Mouse (Mus musculus): Measurements from ENCODE around the gene Sox5. TPM values are rescaled to one million over a fixed set of nuclear protein-coding genes. Genes with fewer than 3 reads are reported as not detected.

The Sox5 gene
- polyA plus RNA-seq, 1 experiment: 2.8 TPM

DNA sequence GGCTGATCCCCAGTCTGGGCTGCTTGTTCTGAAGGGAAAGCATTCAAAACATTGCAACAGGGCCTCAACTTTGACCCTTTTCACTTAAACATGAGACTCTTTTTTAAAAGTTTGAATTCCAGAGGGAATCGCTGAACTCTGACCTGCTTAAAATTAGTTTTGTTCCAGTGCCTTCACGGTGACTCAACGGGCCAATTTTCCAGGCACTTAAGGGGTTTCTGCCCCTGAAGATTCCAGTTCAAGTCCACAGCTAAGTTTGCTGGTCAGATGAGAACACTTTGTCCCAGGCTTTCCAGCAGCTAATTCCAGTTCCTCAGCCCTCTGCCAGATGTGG lies 27.8 kb downstream of the Sox5 start:
- Histone ChIP-seq H3K27ac (ENCODE audit: insufficient read depth, low read length) (no peak overlapping the region), H3K4me3 (ENCODE audit: insufficient read depth, low read length) (no peak overlapping the region), H3K4me1 (ENCODE audit: control insufficient read depth, insufficient read depth, low read length) (0 out of 2 replicates have a peak, but pooled peaks cover 3% of the 10 kb centered on the region)
- no peak for TF ChIP-seq POLR2A (IDR thresholded peaks at IDR 0.05; ENCODE audit: low read depth, low read length)
- TF ChIP-seq CTCF (IDR thresholded peaks at IDR 0.05; ENCODE audit: borderline replicate concordance, insufficient read depth, low read length): no peak

DNA sequence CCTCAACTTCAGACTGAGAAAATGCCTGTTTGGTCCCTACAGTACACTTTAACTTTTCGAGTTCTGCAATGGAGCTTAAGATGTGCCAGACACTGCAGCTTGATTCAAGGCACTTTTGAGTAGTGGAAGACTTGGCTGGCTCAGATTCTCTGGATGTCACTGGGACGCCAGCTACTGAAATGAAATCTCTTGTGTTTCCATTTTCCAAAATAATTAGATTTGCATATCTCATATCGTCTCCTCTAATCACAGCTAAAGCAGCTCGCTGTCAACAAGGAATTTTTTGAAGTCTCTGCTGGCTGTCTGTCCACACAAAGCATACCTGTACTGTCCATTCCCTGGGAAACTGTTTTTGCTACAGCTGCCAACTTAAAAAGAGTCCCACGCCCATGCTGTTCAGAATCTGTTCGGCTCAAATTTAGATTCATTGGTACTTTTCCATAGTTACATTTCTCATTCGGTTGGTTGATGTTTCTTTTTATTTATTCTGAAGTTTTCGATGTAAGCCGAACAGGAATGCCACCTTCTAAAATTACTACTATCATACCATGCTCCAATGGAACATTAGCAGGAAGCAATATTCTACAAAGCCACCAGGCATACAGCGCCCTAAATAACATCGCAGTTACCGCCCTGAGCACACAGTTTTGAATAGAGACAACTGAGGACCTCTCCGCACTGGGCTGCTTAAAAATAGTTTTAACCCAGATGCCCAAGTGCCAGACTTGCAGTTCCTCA lies 28.4 kb downstream of the Sox5 start:
- H3K4me1 ChIP-seq (ENCODE audit: control insufficient read depth, insufficient read depth, low read length): 0 out of 2 replicates have a peak, but pooled peaks cover 3% of the 10 kb centered on the region

GRCm38 (mm10) chr6:144751581-144751980 lies 30.2 kb downstream of the Sox5 start:
- H3K27ac ChIP-seq (ENCODE audit: insufficient read depth, low read length): no peak overlapping the region
- no peak for TF ChIP-seq POLR2A (IDR thresholded peaks at IDR 0.05; ENCODE audit: low read depth, low read length)
- no peak for TF ChIP-seq CTCF (IDR thresholded peaks at IDR 0.05; ENCODE audit: borderline replicate concordance, insufficient read depth, low read length)
- 0 out of 2 replicates have a peak, but pooled peaks cover 3% of the 10 kb centered on the region for H3K4me1 ChIP-seq (ENCODE audit: control insufficient read depth, insufficient read depth, low read length)
- H3K4me3 ChIP-seq (ENCODE audit: insufficient read depth, low read length): no peak overlapping the region

More for the DNA sequence above, 28.4 kb downstream of the Sox5 start:
- H3K27ac ChIP-seq (ENCODE audit: insufficient read depth, low read length): no peak overlapping the region
- TF ChIP-seq CTCF (IDR thresholded peaks at IDR 0.05; ENCODE audit: borderline replicate concordance, insufficient read depth, low read length): no peak
- no peak overlapping the region for H3K4me3 ChIP-seq (ENCODE audit: insufficient read depth, low read length)

GRCm38 (mm10) chr6:144750197-144750596 lies 31.6 kb downstream of the Sox5 start:
- Histone ChIP-seq H3K4me1 (ENCODE audit: control insufficient read depth, insufficient read depth, low read length) (0 out of 2 replicates have a peak, but pooled peaks cover 3% of the 10 kb centered on the region), H3K27ac (ENCODE audit: insufficient read depth, low read length) (no peak overlapping the region), H3K4me3 (ENCODE audit: insufficient read depth, low read length) (no peak overlapping the region)
- TF ChIP-seq POLR2A (IDR thresholded peaks at IDR 0.05; ENCODE audit: low read depth, low read length): no peak
- TF ChIP-seq CTCF (IDR thresholded peaks at IDR 0.05; ENCODE audit: borderline replicate concordance, insufficient read depth, low read length): no peak

DNA sequence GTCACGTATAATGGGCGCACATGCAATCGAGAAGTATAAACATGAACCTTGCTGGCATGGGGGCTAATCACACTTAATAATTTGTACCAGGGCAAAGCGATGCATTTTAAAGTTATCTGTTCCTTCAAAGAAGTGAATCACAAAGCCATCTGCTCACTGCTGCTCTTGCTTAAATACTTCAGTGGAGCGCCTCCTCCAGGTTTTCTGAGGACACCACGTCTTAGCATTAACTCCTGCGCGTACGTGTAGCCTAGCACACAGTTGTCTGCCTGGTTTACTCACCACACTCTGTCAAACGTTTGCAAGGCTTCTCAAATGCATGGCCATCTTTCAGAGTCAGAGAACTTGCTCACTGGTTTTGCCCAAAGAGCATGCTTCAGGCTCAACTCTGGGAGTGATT lies 35.3 kb downstream of the Sox5 start:
- no peak overlapping the region for H3K27ac ChIP-seq (ENCODE audit: insufficient read depth, low read length)
- H3K4me1 ChIP-seq (ENCODE audit: control insufficient read depth, insufficient read depth, low read length): no peaks in the 10 kb centered on the region
- H3K4me3 ChIP-seq (ENCODE audit: insufficient read depth, low read length): no peak overlapping the region
- no peak for TF ChIP-seq POLR2A (IDR thresholded peaks at IDR 0.05; ENCODE audit: low read depth, low read length)

DNA sequence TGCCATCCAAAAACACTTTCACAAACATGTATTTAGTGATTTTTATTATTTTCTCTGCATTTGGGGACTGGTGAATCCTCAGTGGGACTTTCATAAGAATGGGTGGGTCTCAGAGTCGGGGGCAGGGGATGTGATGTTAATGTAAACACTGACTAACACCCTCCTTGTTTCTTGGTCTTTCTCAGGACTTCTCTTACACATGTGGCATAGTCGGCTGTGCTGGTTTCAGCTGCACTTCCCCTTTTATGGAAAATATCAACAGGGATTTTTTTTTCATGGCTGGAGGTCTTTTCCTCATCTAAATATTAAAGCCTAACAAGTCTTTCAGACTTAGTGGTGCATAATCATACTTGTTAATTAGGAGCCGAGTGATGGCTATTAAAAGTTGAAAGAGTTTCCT lies 39.2 kb downstream of the Sox5 start:
- no peak overlapping the region for H3K4me3 ChIP-seq (ENCODE audit: insufficient read depth, low read length)
- TF ChIP-seq CTCF (IDR thresholded peaks at IDR 0.05; ENCODE audit: borderline replicate concordance, insufficient read depth, low read length) (no peak), POLR2A (IDR thresholded peaks at IDR 0.05; ENCODE audit: low read depth, low read length) (no peak)
- no peak overlapping the region for H3K27ac ChIP-seq (ENCODE audit: insufficient read depth, low read length)
- H3K4me1 ChIP-seq (ENCODE audit: control insufficient read depth, insufficient read depth, low read length): no peaks in the 10 kb centered on the region

GRCm38 (mm10) chr6:144741080-144741655 lies 40.6 kb downstream of the Sox5 start:
- TF ChIP-seq CTCF (IDR thresholded peaks at IDR 0.05; ENCODE audit: borderline replicate concordance, insufficient read depth, low read length) (no peak), POLR2A (IDR thresholded peaks at IDR 0.05; ENCODE audit: low read depth, low read length) (no peak)
- Histone ChIP-seq H3K27ac (ENCODE audit: insufficient read depth, low read length) (no peak overlapping the region), H3K4me1 (ENCODE audit: control insufficient read depth, insufficient read depth, low read length) (no peaks in the 10 kb centered on the region), H3K4me3 (ENCODE audit: insufficient read depth, low read length) (no peak overlapping the region)

DNA sequence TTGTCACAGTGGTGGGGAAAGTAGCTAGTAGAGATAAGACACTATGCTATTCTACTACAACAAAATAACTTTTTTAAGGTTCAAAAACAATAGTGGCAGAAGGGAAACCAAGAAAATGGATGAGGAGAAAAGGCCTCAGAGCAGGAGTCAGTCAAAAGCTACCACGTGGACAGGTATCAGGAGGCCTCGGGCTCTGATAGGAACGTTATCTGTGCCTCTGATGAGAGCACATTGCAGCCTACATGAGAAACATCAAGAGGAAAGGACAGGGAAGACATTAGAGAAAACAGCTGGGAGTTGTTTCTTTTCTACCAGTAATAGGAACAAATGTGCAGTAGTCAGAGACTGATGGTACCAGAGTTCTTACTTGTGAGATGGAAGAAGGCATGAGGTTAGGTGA lies 41.4 kb downstream of the Sox5 start:
- TF ChIP-seq POLR2A (IDR thresholded peaks at IDR 0.05; ENCODE audit: low read depth, low read length) (no peak), CTCF (IDR thresholded peaks at IDR 0.05; ENCODE audit: borderline replicate concordance, insufficient read depth, low read length) (no peak)
- no peak overlapping the region for H3K27ac ChIP-seq (ENCODE audit: insufficient read depth, low read length)
- H3K4me3 ChIP-seq (ENCODE audit: insufficient read depth, low read length): no peak overlapping the region
- H3K4me1 ChIP-seq (ENCODE audit: control insufficient read depth, insufficient read depth, low read length): no peaks in the 10 kb centered on the region

DNA sequence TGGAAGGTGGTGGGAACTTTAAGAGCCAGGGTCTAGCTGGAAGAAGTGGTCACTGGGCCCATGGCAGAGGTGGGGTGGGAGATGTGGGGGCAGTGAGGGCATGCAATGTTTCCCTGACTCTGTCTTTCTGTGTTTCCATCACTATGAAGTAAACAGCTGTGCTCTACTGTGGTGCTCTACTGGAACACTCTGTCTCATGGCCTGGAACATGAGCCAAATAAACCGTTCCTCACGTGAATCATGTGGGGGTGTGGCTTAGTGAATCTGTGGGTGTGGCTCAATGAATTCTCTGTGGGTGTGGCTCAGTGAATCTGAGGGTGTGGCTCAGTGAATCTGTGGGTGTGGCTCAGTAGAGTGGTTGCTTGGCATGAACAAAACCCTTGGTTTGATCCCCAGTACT lies 42.0 kb downstream of the Sox5 start:
- H3K27ac ChIP-seq (ENCODE audit: insufficient read depth, low read length): no peak overlapping the region

DNA sequence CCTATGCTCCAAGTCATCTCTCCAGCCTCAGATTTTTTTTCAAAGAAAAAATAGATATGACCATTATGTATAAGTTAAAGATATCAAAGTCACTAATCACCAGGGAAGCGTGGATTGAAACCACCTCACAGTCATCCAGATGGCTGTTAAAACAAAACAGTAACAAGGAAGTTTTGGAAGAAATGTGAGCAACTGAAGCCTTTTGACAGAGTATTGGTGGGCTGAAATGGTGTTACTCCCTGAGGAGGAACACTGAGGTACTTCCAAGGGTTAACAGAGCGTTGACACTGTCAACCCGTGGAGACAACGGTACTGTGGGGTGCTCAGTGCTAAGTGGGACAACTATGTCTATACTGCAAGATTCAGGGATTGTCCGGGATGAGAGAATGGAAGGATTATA lies 44.0 kb downstream of the Sox5 start:
- H3K27ac ChIP-seq (ENCODE audit: insufficient read depth, low read length): no peak overlapping the region
- no peak overlapping the region for H3K4me3 ChIP-seq (ENCODE audit: insufficient read depth, low read length)
- no peaks in the 10 kb centered on the region for H3K4me1 ChIP-seq (ENCODE audit: control insufficient read depth, insufficient read depth, low read length)
- TF ChIP-seq CTCF (IDR thresholded peaks at IDR 0.05; ENCODE audit: borderline replicate concordance, insufficient read depth, low read length) (no peak), POLR2A (IDR thresholded peaks at IDR 0.05; ENCODE audit: low read depth, low read length) (no peak)

More for the DNA sequence above, 42.0 kb downstream of the Sox5 start:
- Histone ChIP-seq H3K4me3 (ENCODE audit: insufficient read depth, low read length) (no peak overlapping the region), H3K4me1 (ENCODE audit: control insufficient read depth, insufficient read depth, low read length) (no peaks in the 10 kb centered on the region)
- no peak for TF ChIP-seq POLR2A (IDR thresholded peaks at IDR 0.05; ENCODE audit: low read depth, low read length)
- no peak for TF ChIP-seq CTCF (IDR thresholded peaks at IDR 0.05; ENCODE audit: borderline replicate concordance, insufficient read depth, low read length)

Data from embryonic fibroblast, embryonic 13.5 days (primary cell).